Mouse (Mus musculus) cerebral cortex, adult 2 months (tissue): ENCODE data around the gene Atxn2l.

Source experiments
- WGBS: fragments of 180-500 bp; shearing (Covaris S2); methylation state at CpG from one replicate; pipeline ENCODE4 v1.1.7; 2018; 5-methylcytosine and 5-hydroxymethylcytosine counted together

Gene Atxn2l

GRCm38 (mm10) chr7:126503273-126503878 lies at the start of gene Atxn2l:
Atxn2l (minus strand) TSS chr7:126503437.
- under 1% methylated on average over 68 of the region's 72 CpGs for WGBS

GRCm38 (mm10) chr7:126545631-126546030 lies 42.4 kb upstream of the Atxn2l start:
- 80% methylated on average over 2 of the region's 2 CpGs for WGBS

GRCm38 (mm10) chr7:126541661-126542060 lies 38.4 kb upstream of the Atxn2l start:
- 96% methylated on average over 1 of the region's 1 CpGs for WGBS

GRCm38 (mm10) chr7:126537820-126538585 lies 34.8 kb upstream of the Atxn2l start:
- WGBS, result 39% methylated on average over 5 of the region's 5 CpGs

GRCm38 (mm10) chr7:126536466-126536865 lies 33.2 kb upstream of the Atxn2l start:
- 56% methylated on average over 9 of the region's 9 CpGs for WGBS

GRCm38 (mm10) chr7:126535766-126536165 lies 32.5 kb upstream of the Atxn2l start:
- 3% methylated on average over 28 of the region's 28 CpGs for WGBS

GRCm38 (mm10) chr7:126533434-126533833 lies 30.2 kb upstream of the Atxn2l start:
- WGBS, result 88% methylated on average over 1 of the region's 1 CpGs

- WGBS, result 2% methylated on average over 1 of the region's 1 CpGs
Measured at GRCm38 (mm10) chr7:126528166-126528577, 24.9 kb upstream of the Atxn2l start.

- WGBS, result 78% methylated on average over 3 of the region's 3 CpGs
Measured at GRCm38 (mm10) chr7:126523316-126523715, 20.1 kb upstream of the Atxn2l start.

GRCm38 (mm10) chr7:126519513-126519912 lies 16.3 kb upstream of the Atxn2l start:
- WGBS, result 50% methylated on average over 2 of the region's 2 CpGs

GRCm38 (mm10) chr7:126518261-126518941 lies 15.2 kb upstream of the Atxn2l start:
- 87% methylated on average over 5 of the region's 5 CpGs for WGBS

- 87% methylated on average over 3 of the region's 3 CpGs for WGBS
Measured at GRCm38 (mm10) chr7:126511287-126511686, 8.1 kb upstream of the Atxn2l start.

GRCm38 (mm10) chr7:126507126-126507778 lies 4.0 kb upstream of the Atxn2l start:
- 89% methylated on average over 8 of the region's 8 CpGs for WGBS

- WGBS, result 56% methylated on average over 2 of the region's 2 CpGs
Measured at GRCm38 (mm10) chr7:126504913-126505312, 1.7 kb upstream of the Atxn2l start.

- WGBS, result 1% methylated on average over 39 of the region's 40 CpGs
Measured at GRCm38 (mm10) chr7:126502751-126503150, 486 bp downstream of the Atxn2l start.

- under 1% methylated on average over 56 of the region's 57 CpGs for WGBS
Measured at GRCm38 (mm10) chr7:126502023-126502741, 1.1 kb downstream of the Atxn2l start.

- WGBS, result 1% methylated on average over 9 of the region's 9 CpGs
Measured at GRCm38 (mm10) chr7:126501684-126502022, 1.6 kb downstream of the Atxn2l start.

- 91% methylated on average over 7 of the region's 7 CpGs for WGBS
Measured at GRCm38 (mm10) chr7:126499416-126499815, 3.8 kb downstream of the Atxn2l start.

- WGBS, result 75% methylated on average over 12 of the region's 12 CpGs
Measured at GRCm38 (mm10) chr7:126497966-126498365, 5.3 kb downstream of the Atxn2l start.

- 86% methylated on average over 5 of the region's 5 CpGs for WGBS
Measured at GRCm38 (mm10) chr7:126496475-126496874, 6.8 kb downstream of the Atxn2l start.

GRCm38 (mm10) chr7:126494120-126494519 lies 9.1 kb downstream of the Atxn2l start:
- WGBS, result 82% methylated on average over 6 of the region's 6 CpGs

- 57% methylated on average over 11 of the region's 11 CpGs for WGBS
Measured at GRCm38 (mm10) chr7:126491973-126492372, 11.3 kb downstream of the Atxn2l start.
